Mouse (Mus musculus): ENCODE results near the gene Tk1.

DNA sequence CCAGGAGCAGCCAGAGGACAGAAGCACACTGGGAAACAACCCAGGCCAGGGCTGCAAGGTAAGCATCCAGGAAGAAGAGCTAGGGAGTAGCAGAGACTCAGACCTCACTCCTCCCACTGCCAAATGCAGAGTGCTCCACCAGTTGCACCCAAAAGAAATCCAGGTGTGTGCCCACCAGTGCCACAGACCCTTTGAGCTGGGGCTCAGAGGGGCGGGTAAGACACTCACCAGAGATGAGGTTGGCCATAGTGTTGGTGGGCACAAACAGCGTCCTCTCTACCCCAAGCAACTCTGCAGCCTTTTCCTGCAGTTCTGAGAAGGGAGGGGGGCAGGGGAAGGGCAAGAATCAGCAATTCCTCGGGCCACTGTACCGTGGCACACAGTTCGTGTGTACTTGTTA lies 45.5 kb upstream of the Tk1 start:
- TF ChIP-seq EP300 (optimal IDR thresholded peaks at IDR 0.05), result no peak
- TF ChIP-seq CTCF (IDR thresholded peaks at IDR 0.05; ENCODE audit: low read depth), result no peak
